Mouse (Mus musculus) MEL (cell line): ENCODE measurements at regions not wholly inside any gene's neighbourhood (a gene's known extent, or its start where the extent isn't known, plus 50 kb on each side); places are given as distances from the start of the nearest gene placed in this dataset.

Experiments
- MAZ ChIP-seq: IDR thresholded peaks from 2 replicates; pipeline ENCODE4 v1.6.1; 2012; ENCODE audit warnings: low read depth, mild to moderate bottlenecking, inconsistent platforms, low read length, improper control_type of control experiment
- NRF1 ChIP-seq: IDR thresholded peaks from 2 replicates; pipeline ENCODE4 v1.6.1; 2014; ENCODE audit warnings: low read depth, mild to moderate bottlenecking, inconsistent platforms, low read length, improper control_type of control experiment, moderate library complexity; ENCODE audit not compliant: poor library complexity, insufficient read depth, severe bottlenecking
- SMC3 ChIP-seq: IDR thresholded peaks from 2 replicates; pipeline ENCODE4 v1.6.1; 2011; ENCODE audit warnings: low read depth, low read length, improper control_type of control experiment
- UBTF ChIP-seq: IDR thresholded peaks from 2 replicates; pipeline ENCODE4 v1.6.1; 2012; ENCODE audit warnings: low read depth, mild to moderate bottlenecking, inconsistent platforms, low read length, improper control_type of control experiment, moderate library complexity, borderline replicate concordance; ENCODE audit not compliant: insufficient read depth
- USF1 ChIP-seq: IDR thresholded peaks from 2 replicates; pipeline ENCODE4 v1.6.1; 2014; ENCODE audit warnings: low read depth, mild to moderate bottlenecking, inconsistent platforms, low read length, improper control_type of control experiment, moderate library complexity
- USF2 ChIP-seq, 2 experiments: IDR thresholded peaks; 2 replicates each; pipeline ENCODE4 v1.6.1; 2011 to 2012; ENCODE audit warnings: improper control_type of control experiment in 2 of 2, low read length in 2 of 2, borderline replicate concordance in 1 of 2, inconsistent platforms in 1 of 2, low read depth in 1 of 2, mild to moderate bottlenecking in 1 of 2; ENCODE audit not compliant: insufficient read depth in 1 of 2

DNA sequence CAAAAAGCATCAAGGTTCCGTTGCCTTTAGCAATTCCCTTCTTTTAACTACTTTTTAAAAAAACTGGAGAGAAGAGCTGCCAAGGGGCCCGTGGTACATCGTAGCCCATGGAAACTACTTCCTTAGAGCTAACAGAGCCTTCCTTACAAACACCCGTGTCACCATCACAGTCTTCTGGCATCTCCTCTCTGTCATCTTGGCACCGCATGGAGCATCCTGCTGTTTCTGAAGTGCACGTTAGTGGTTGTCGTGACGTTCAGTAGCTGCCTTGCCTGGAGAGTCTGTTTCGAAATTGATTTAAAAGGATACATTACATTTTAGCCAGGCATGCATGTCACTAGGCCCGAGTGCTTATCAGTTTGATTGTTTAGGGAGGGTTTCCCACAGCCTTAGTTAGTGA, 111.4 kb upstream of the Adgrl2 start:
- TF ChIP-seq MAZ = no peak
- TF ChIP-seq USF1 = no peak
- TF ChIP-seq USF2 (IDR thresholded peaks at IDR 0.05; ENCODE audit: borderline replicate concordance in 1 of 2, insufficient read depth in 1 of 2, low read depth in 1 of 2, low read length in 2 of 2) = no peak
- no peak for TF ChIP-seq NRF1
- TF ChIP-seq UBTF = no peak
- TF ChIP-seq SMC3 = no peak
